Mouse (Mus musculus): ENCODE data around the gene Cgnl1. TPM values are rescaled to one million over a fixed set of nuclear protein-coding genes. Genes with fewer than 3 reads are reported as not detected.
A peak's percentile ranks its signal among the peaks of the same experiment; 100 is the strongest.

Gene Cgnl1
- polyA plus RNA-seq, 1 experiment from 2014 or later = 30.9 TPM

DNA sequence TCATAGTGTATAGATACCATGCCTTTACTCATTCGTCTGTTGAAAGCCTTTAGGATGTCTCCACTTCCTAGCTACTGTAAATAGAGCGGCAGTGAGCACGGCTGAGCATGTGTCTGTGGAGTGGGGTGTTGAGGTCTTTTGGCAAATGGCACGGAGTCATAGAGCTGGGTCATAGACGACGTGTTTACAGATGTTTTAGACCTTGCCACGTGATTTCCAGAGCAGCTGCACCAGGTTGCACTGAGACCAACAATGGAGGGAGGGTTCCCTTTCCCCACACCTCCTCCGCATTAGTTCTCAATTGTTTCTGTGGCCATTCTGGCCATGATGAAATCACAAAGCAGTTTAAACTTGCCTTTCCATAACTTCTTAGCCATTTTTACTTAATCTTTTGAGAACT lies 84.9 kb downstream of the Cgnl1 start:
- Histone ChIP-seq H3K4me3 (ENCODE audit: low read length) (no peak overlapping the region), H3K27me3 (ENCODE audit: insufficient read depth, low read length) (no peaks in the 10 kb centered on the region), H3K9ac (replicated peaks; ENCODE audit: low read length) (no peak overlapping the region), H3K9me3 (ENCODE audit: low read length) (no peaks in the 10 kb centered on the region), H3K27ac (ENCODE audit: low read length) (no peak overlapping the region), H3K4me2 (replicated peaks; ENCODE audit: low read depth, low read length) (no peak overlapping the region), H3K36me3 (ENCODE audit: insufficient read depth, low read length) (no peaks in the 10 kb centered on the region), H3K4me1 (ENCODE audit: insufficient read depth, low read length) (peaks cover 32% of the 10 kb centered on the region)
- no peak for ATAC-seq (ENCODE audit: low FRiP score, low TSS enrichment)
- 76% methylated on average over 8 of the region's 8 CpGs for WGBS

DNA sequence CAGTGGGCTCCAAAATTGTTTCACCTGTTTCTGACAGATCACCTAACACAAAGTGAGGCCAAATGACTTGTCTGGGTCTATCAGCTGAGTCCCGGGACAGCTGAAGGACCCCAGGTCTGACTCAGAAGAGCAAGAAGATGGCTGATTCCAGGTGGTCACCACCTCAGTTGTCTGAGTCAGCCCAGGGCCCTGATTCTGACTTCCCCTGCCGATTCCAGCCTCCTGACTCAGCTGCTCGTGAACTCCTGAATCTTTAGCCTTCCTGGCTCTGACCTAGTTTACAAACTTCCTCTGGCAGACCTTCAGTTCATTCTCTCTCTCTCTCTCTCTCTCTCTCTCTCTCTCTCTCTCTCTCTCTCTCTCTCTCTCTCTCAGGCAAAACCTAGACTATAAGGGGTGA lies 86.6 kb downstream of the Cgnl1 start:
- no peak overlapping the region for H3K9ac ChIP-seq (replicated peaks; ENCODE audit: low read length)
- no peaks in the 10 kb centered on the region for H3K36me3 ChIP-seq (ENCODE audit: insufficient read depth, low read length)
- WGBS = 79% methylated on average over 3 of the region's 3 CpGs
- no peak overlapping the region for H3K27ac ChIP-seq (ENCODE audit: low read length)
- H3K4me3 ChIP-seq (ENCODE audit: low read length) = no peak overlapping the region
- no peaks in the 10 kb centered on the region for H3K27me3 ChIP-seq (ENCODE audit: insufficient read depth, low read length)
- H3K9me3 ChIP-seq (ENCODE audit: low read length) = no peaks in the 10 kb centered on the region
- no peak for ATAC-seq (ENCODE audit: low FRiP score, low TSS enrichment)
- peaks cover 18% of the 10 kb centered on the region for H3K4me1 ChIP-seq (ENCODE audit: insufficient read depth, low read length)
- H3K4me2 ChIP-seq (replicated peaks; ENCODE audit: low read depth, low read length) = no peak overlapping the region

GRCm38 (mm10) chr9:71680381-71680780 lies 91.0 kb downstream of the Cgnl1 start:
- Histone ChIP-seq H3K9me3 (ENCODE audit: low read length) (no peaks in the 10 kb centered on the region), H3K27ac (ENCODE audit: low read length) (no peak overlapping the region), H3K36me3 (ENCODE audit: insufficient read depth, low read length) (0 out of 2 replicates have a peak, but pooled peaks cover 3% of the 10 kb centered on the region), H3K4me3 (ENCODE audit: low read length) (no peak overlapping the region), H3K4me1 (ENCODE audit: insufficient read depth, low read length) (peaks cover 24% of the 10 kb centered on the region; the same call in 1 of the 2 replicates), H3K27me3 (ENCODE audit: insufficient read depth, low read length) (no peaks in the 10 kb centered on the region), H3K4me2 (replicated peaks; ENCODE audit: low read depth, low read length) (no peak overlapping the region), H3K9ac (replicated peaks; ENCODE audit: low read length) (no peak overlapping the region)
- 75% methylated on average over 9 of the region's 9 CpGs for WGBS
- no peak for ATAC-seq (ENCODE audit: low FRiP score, low TSS enrichment)

DNA sequence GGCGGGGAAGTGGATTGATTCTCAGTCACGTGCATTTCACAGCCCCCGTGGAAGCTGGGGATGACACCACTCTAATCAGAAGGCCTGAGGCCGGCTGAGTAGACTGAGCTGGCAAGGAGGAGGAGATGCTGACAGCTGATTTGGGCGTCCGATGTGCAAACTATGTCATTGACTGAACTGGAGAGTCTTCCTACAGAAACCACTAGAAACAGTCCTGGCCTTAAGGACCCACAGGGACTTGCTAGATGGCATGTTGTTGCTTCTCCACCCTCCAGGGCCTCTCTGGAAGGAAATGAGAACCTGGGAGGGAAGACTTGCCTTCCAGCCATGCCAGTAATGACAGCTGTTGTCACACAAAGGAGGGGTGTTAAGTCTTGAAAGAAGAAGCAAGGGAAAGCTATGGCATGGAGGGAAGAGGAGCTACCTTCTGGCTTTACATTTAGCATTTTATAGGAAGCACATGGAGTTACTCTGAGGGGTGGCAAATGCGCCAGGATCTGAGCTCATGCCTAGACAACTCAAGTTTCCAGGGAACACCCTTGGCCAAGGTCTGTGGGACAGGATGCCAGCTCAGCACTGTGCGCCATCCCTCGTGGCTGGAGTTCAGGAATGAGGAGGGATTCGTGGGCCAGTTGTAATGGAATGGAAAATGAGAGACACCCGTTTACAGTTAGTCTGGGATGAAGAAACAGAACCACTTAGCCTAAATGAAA lies 92.1 kb downstream of the Cgnl1 start:
- 71% methylated on average over 11 of the region's 11 CpGs for WGBS
- H3K4me2 ChIP-seq (replicated peaks; ENCODE audit: low read depth, low read length) = no peak overlapping the region
- H3K4me3 ChIP-seq (ENCODE audit: low read length) = no peak overlapping the region
- no peaks in the 10 kb centered on the region for H3K9me3 ChIP-seq (ENCODE audit: low read length)
- ATAC-seq (ENCODE audit: low FRiP score, low TSS enrichment) = no peak
- H3K9ac ChIP-seq (replicated peaks; ENCODE audit: low read length) = no peak overlapping the region
- no peak overlapping the region for H3K27ac ChIP-seq (ENCODE audit: low read length)
- H3K27me3 ChIP-seq (ENCODE audit: insufficient read depth, low read length) = no peaks in the 10 kb centered on the region
- H3K4me1 ChIP-seq (ENCODE audit: insufficient read depth, low read length) = peaks cover 27% of the 10 kb centered on the region; the same call in 1 of the 2 replicates
- H3K36me3 ChIP-seq (ENCODE audit: insufficient read depth, low read length) = 0 out of 2 replicates have a peak, but pooled peaks cover 3% of the 10 kb centered on the region

DNA sequence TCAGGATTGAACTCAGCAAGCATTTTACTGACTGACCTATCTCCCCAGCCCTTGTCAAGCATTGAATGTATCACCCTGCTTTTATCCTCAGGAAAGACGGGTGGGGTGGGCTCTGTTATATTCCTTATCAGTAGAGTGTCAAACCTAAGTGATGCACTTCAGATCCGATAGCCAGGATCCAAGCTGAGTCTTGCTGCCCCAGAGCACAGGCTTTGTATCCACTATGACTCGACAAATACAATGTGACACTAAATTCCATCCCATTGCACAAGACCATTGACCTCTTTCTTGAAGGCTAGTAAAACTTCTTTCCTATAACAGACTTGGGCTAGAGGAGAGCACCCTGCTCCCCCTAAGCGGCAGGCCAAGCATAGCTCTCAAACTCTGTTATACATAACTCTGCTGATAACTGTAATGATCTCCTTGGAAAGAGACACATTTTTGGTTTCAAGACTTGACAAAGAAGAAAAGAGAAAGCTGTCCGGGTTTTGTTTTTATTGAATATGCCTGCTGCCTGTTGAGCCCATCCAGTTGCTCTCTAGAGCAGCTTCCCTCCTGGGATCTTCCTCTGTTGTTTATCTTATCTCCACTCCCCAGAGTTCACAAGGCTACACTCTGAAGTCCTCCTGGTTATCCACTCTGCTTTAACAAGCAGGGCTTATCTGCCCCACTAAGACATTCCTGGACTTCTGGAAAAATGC lies 94.3 kb downstream of the Cgnl1 start:
- Histone ChIP-seq H3K36me3 (ENCODE audit: insufficient read depth, low read length) (0 out of 2 replicates have a peak, but pooled peaks cover 3% of the 10 kb centered on the region), H3K4me1 (ENCODE audit: insufficient read depth, low read length) (peaks cover 27% of the 10 kb centered on the region; the same call in 1 of the 2 replicates), H3K4me3 (ENCODE audit: low read length) (no peak overlapping the region), H3K9me3 (ENCODE audit: low read length) (no peaks in the 10 kb centered on the region; the same call in 1 of the 2 replicates), H3K27me3 (ENCODE audit: insufficient read depth, low read length) (no peaks in the 10 kb centered on the region), H3K27ac (ENCODE audit: low read length) (peak overlapping the region; percentile 56), H3K4me2 (replicated peaks; ENCODE audit: low read depth, low read length) (no peak overlapping the region), H3K9ac (replicated peaks; ENCODE audit: low read length) (no peak overlapping the region)
- peak; percentile 62; the same call in 1 of the 2 replicates for ATAC-seq (ENCODE audit: low FRiP score, low TSS enrichment)
- 50% methylated on average over 5 of the region's 5 CpGs for WGBS

GRCm38 (mm10) chr9:71675799-71676414 lies 95.5 kb downstream of the Cgnl1 start:
- no peak overlapping the region for H3K4me3 ChIP-seq (ENCODE audit: low read length)
- WGBS = 62% methylated on average over 3 of the region's 3 CpGs

DNA sequence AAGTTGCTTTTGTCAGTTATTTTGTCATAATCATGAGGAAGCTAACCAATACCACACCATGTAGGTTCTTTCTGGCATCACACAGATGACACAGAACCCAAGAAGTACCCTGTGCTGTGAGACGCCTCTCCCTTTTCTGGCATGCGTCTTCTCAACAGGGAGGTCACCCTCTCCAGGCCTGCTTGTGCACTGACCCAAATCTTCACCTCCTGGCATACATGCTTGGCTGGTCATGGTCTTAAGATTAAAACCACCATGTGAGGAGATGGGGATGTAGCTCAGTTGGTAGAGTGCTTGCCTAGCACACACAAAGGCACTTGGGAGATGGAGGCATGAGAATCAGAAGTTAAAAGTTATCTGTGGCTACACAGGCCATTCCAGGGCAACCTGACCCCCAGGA lies 96.2 kb downstream of the Cgnl1 start:
- Histone ChIP-seq H3K9ac (replicated peaks; ENCODE audit: low read length) (no peak overlapping the region), H3K4me2 (replicated peaks; ENCODE audit: low read depth, low read length) (no peak overlapping the region), H3K36me3 (ENCODE audit: insufficient read depth, low read length) (0 out of 2 replicates have a peak, but pooled peaks cover 3% of the 10 kb centered on the region), H3K9me3 (ENCODE audit: low read length) (no peaks in the 10 kb centered on the region; the same call in 1 of the 2 replicates), H3K4me3 (ENCODE audit: low read length) (no peak overlapping the region), H3K4me1 (ENCODE audit: insufficient read depth, low read length) (peaks cover 27% of the 10 kb centered on the region; the same call in 1 of the 2 replicates), H3K27ac (ENCODE audit: low read length) (peak overlapping the region; percentile 78), H3K27me3 (ENCODE audit: insufficient read depth, low read length) (no peaks in the 10 kb centered on the region)
- no peak for ATAC-seq (ENCODE audit: low FRiP score, low TSS enrichment)
- 78% methylated on average over 2 of the region's 2 CpGs for WGBS

More at GRCm38 (mm10) chr9:71675799-71676414, 95.5 kb downstream of the Cgnl1 start:
- no peak for ATAC-seq (ENCODE audit: low FRiP score, low TSS enrichment)
- H3K27ac ChIP-seq (ENCODE audit: low read length) = peak overlapping the region; percentile 78
- no peaks in the 10 kb centered on the region for H3K27me3 ChIP-seq (ENCODE audit: insufficient read depth, low read length)
- peaks cover 27% of the 10 kb centered on the region; the same call in 1 of the 2 replicates for H3K4me1 ChIP-seq (ENCODE audit: insufficient read depth, low read length)
- no peaks in the 10 kb centered on the region; the same call in 1 of the 2 replicates for H3K9me3 ChIP-seq (ENCODE audit: low read length)
- H3K9ac ChIP-seq (replicated peaks; ENCODE audit: low read length) = no peak overlapping the region
- 0 out of 2 replicates have a peak, but pooled peaks cover 3% of the 10 kb centered on the region for H3K36me3 ChIP-seq (ENCODE audit: insufficient read depth, low read length)
- no peak overlapping the region for H3K4me2 ChIP-seq (replicated peaks; ENCODE audit: low read depth, low read length)

GRCm38 (mm10) chr9:71674476-71674875 lies 96.9 kb downstream of the Cgnl1 start:
- WGBS = 38% methylated on average over 5 of the region's 5 CpGs
- H3K4me1 ChIP-seq (ENCODE audit: insufficient read depth, low read length) = peaks cover 26% of the 10 kb centered on the region; the same call in 1 of the 2 replicates
- 0 out of 2 replicates have a peak, but pooled peaks cover 3% of the 10 kb centered on the region for H3K36me3 ChIP-seq (ENCODE audit: insufficient read depth, low read length)
- H3K27ac ChIP-seq (ENCODE audit: low read length) = no peak overlapping the region
- H3K27me3 ChIP-seq (ENCODE audit: insufficient read depth, low read length) = no peaks in the 10 kb centered on the region
- no peak overlapping the region for H3K9ac ChIP-seq (replicated peaks; ENCODE audit: low read length)
- ATAC-seq (ENCODE audit: low FRiP score, low TSS enrichment) = peak; percentile 26; the same call in 1 of the 2 replicates
- no peak overlapping the region for H3K4me3 ChIP-seq (ENCODE audit: low read length)
- no peaks in the 10 kb centered on the region; the same call in 1 of the 2 replicates for H3K9me3 ChIP-seq (ENCODE audit: low read length)
- no peak overlapping the region for H3K4me2 ChIP-seq (replicated peaks; ENCODE audit: low read depth, low read length)

DNA sequence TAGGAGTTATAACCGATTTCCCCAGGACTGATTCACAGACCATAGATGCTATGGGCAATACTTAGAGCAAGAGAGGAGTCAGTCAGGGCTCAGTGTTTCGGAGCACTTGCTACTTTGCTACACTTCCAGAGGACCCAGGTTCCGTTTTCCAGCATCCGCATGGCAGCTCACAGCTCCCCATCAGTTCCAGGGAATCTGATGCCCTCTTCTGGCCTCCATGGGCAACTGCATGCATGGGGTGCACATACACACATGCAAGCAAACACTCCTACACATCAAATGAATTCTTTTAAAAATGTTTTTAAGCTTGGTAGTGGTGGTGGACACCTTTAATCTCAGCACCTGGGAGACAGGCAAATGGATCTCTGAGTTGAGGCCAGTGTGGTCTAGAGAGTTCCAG lies 98.9 kb downstream of the Cgnl1 start:
- Histone ChIP-seq H3K4me3 (ENCODE audit: low read length) (no peak overlapping the region), H3K4me1 (ENCODE audit: insufficient read depth, low read length) (peaks cover 28% of the 10 kb centered on the region), H3K4me2 (replicated peaks; ENCODE audit: low read depth, low read length) (no peak overlapping the region), H3K27ac (ENCODE audit: low read length) (no peak overlapping the region), H3K9ac (replicated peaks; ENCODE audit: low read length) (no peak overlapping the region), H3K27me3 (ENCODE audit: insufficient read depth, low read length) (no peaks in the 10 kb centered on the region), H3K9me3 (ENCODE audit: low read length) (no peaks in the 10 kb centered on the region; the same call in 1 of the 2 replicates), H3K36me3 (ENCODE audit: insufficient read depth, low read length) (no peaks in the 10 kb centered on the region)
- WGBS = 98% methylated on average over 4 of the region's 4 CpGs
- no peak for ATAC-seq (ENCODE audit: low FRiP score, low TSS enrichment)

Measured in kidney, embryonic 16.5 days (tissue).